Mouse (Mus musculus) ES-Bruce4 (cell line): ENCODE data around the gene Fam227b. TPM values are rescaled to one million over a fixed set of nuclear protein-coding genes. Genes with fewer than 3 reads are reported as not detected.

Experiments used
- H3K27ac ChIP-seq: 2 replicates; pipeline ENCODE4 v1.5.1; 2012; ENCODE audit warnings: low read length, inconsistent platforms; ENCODE audit not compliant: insufficient read depth
- H3K27me3 ChIP-seq: 2 replicates; pipeline ENCODE4 v1.6.1; 2012; ENCODE audit warnings: mild to moderate bottlenecking, low read length, inconsistent platforms; ENCODE audit not compliant: control insufficient read depth, poor library complexity, insufficient read depth, severe bottlenecking
- H3K36me3 ChIP-seq: 2 replicates; pipeline ENCODE4 v1.6.1; 2012; ENCODE audit warnings: inconsistent platforms, mild to moderate bottlenecking, low read length, moderate library complexity; ENCODE audit not compliant: control insufficient read depth, poor library complexity, insufficient read depth, severe bottlenecking
- H3K4me1 ChIP-seq: one replicate; pipeline ENCODE4 v1.8.1; 2011; ENCODE audit warnings: low read length; ENCODE audit not compliant: control insufficient read depth, insufficient read depth
- H3K4me3 ChIP-seq: 2 replicates; pipeline ENCODE4 v1.5.1; 2011; ENCODE audit warnings: low read depth, mild to moderate bottlenecking, low read length
- H3K9ac ChIP-seq: 2 replicates; pipeline ENCODE4 v1.6.1; 2012; ENCODE audit warnings: low read depth, mild to moderate bottlenecking, inconsistent platforms; ENCODE audit not compliant: poor library complexity, severe bottlenecking
- H3K9me3 ChIP-seq: replicated peaks from 2 replicates; pipeline ENCODE4 v1.6.1; 2012; ENCODE audit warnings: mild to moderate bottlenecking, low read length, inconsistent platforms; ENCODE audit not compliant: control insufficient read depth, poor library complexity, insufficient read depth, severe bottlenecking
- CTCF ChIP-seq: IDR thresholded peaks from one replicate; pipeline ENCODE4 v1.8.1; 2011; ENCODE audit warnings: low read depth, low read length
- EP300 ChIP-seq: IDR thresholded peaks from 2 replicates; pipeline ENCODE4 v1.6.1; 2011; ENCODE audit warnings: low read depth, low read length; ENCODE audit not compliant: insufficient read depth
- POLR2A ChIP-seq: IDR thresholded peaks from one replicate; pipeline ENCODE4 v1.8.1; 2011; ENCODE audit warnings: low read length; ENCODE audit not compliant: insufficient read depth
- polyA plus RNA-seq: library from polyadenylated mRNA; stranded (reverse); fragments of >200 nt; gene quantifications from 2 replicates; pipeline ENCODE4 v1.2.4, GENCODE M21; 2011; ENCODE audit warnings: low read depth; ENCODE audit not compliant: missing spikeins, insufficient read depth, insufficient read length

Fam227b gene
- polyA plus RNA-seq, 1 experiment, result not detected

DNA sequence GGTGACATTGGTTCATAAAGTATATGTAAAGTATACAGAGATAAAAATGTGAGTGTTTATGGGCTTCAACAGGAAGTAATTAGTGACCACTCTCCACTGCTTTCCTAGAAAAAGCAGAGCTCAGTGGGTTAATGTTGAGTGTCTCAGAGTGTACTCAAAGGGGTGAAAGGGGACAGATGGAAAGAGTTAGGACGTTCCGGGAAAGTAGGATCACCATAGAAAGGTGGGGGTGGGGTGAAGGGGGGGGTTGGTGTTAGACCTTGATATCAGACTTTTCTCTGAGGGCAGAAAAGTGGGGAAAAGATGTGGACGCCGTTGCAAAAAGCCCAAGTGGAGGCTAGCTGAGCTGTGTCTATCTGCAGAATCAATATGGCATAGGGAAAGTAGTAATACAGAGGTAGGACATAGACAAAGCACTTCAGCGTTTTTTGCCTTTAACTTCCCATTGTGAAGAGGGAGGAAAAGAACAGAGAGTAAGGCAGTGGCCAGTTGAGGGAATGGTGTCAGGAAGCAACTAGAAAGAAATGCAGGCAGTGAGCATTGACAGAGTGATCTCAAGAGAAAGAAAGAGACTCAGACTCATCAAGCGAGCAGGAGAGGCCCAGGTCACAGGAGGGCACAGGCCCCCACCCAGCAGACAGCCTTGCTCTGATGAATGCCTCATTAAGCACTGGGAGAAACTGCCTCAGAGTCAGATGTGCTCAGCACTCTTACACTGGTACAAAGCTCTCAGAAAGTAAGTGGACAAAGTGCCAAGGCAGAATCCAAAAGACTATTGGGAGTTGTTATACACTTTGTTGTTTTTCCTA, 98.9 kb downstream of the Fam227b start:
- Histone ChIP-seq H3K27ac (no peak overlapping the region), H3K4me3 (no peak overlapping the region), H3K36me3 (no peaks in the 10 kb centered on the region), H3K27me3 (no peaks in the 10 kb centered on the region), H3K9ac (no peak overlapping the region), H3K9me3 (no peaks in the 10 kb centered on the region), H3K4me1 (no peaks in the 10 kb centered on the region)
- TF ChIP-seq CTCF (no peak), POLR2A (no peak), EP300 (no peak)

DNA sequence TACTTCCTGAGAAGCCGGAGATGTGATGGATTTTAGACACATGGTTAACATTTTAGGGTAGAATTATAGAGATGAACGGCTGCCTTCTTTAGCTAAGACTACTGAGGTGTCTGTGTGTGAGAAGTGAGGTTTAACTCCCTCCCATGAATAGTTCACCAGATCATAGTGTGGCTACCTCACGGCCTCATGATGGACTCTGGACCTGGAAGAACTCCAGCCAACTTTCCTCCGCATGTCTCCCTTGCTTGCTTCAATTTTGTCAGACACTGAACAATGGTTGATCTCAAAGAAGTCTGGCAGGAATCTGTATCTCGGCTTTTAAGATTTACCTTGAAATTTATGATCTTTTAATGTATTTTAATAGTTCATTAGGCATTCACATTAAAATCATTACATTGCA, 106.2 kb downstream of the Fam227b start:
- H3K27me3 ChIP-seq, result no peaks in the 10 kb centered on the region
- no peak for TF ChIP-seq EP300
- no peaks in the 10 kb centered on the region for H3K36me3 ChIP-seq
- H3K9ac ChIP-seq, result no peak overlapping the region
- H3K4me1 ChIP-seq, result peaks cover 1% of the 10 kb centered on the region
- no peaks in the 10 kb centered on the region for H3K9me3 ChIP-seq
- no peak overlapping the region for H3K4me3 ChIP-seq
- H3K27ac ChIP-seq, result no peak overlapping the region

DNA sequence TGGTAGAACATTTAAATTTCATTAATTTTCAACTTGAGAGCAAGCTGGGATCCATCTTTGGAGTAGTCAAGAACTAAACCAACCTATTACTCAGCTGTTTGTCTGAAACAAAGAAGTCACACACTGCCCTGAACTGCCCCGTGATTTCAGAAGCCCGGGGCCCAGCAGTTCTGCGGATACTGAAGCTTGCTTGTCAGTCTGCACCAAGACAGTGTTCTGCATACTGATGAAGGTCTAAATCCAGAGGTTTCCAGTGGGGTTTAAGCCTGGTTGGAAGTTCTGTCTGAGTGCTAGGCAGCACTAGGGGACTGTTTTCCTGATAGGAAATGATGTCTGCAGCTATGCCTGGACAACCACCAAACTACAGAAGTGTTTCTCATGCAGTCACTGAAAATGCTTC, 109.1 kb downstream of the Fam227b start:
- TF ChIP-seq CTCF, result no peak
- no peak for TF ChIP-seq EP300
- TF ChIP-seq POLR2A, result no peak
- Histone ChIP-seq H3K27ac (no peak overlapping the region), H3K4me1 (peaks cover 1% of the 10 kb centered on the region), H3K36me3 (no peaks in the 10 kb centered on the region), H3K9ac (no peak overlapping the region), H3K27me3 (no peaks in the 10 kb centered on the region), H3K4me3 (no peak overlapping the region), H3K9me3 (no peaks in the 10 kb centered on the region)

DNA sequence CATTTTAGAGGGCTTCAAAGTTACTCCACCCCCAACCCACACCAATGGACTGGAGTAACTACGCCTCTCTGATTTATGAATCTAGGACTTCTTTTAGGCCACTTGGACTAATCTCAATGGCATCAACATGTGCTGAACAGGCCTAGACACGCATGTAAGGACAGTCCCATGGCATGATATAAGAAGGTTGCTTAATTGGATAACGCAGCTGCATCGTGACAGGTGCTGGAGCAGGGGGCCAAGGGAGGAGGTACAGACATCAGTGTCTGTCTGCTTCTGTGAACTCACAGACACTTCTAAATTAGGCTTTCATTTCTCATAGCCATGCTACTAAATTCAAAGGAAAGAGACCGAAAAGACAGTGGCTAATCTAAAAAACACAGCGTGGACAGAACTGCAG, 110.6 kb downstream of the Fam227b start:
- no peaks in the 10 kb centered on the region for H3K27me3 ChIP-seq
- TF ChIP-seq POLR2A (no peak), CTCF (no peak), EP300 (no peak)
- H3K9me3 ChIP-seq, result no peaks in the 10 kb centered on the region
- H3K27ac ChIP-seq, result no peak overlapping the region
- no peak overlapping the region for H3K9ac ChIP-seq
- no peak overlapping the region for H3K4me3 ChIP-seq
- H3K4me1 ChIP-seq, result peaks cover 1% of the 10 kb centered on the region
- no peaks in the 10 kb centered on the region for H3K36me3 ChIP-seq

DNA sequence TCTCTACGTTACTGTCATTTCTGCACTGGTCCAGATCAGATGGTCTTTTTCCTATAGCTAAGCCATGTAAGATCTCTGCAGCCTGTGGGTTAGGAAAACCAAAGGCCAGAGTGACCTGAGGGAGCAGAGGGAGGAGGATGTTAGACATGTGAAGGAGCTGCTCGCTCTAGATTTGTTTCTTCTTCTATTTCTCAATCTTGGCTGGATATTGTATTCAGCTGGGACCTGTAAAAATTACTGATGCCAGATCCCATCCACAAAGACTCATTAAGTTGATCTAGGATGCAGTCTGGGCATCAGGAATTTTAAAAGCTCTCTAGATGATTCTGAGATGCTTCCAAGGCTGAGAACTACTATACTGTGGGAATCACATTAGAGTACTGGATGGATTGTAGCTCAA, 111.2 kb downstream of the Fam227b start:
- Histone ChIP-seq H3K9me3 (no peaks in the 10 kb centered on the region), H3K4me3 (no peak overlapping the region), H3K36me3 (no peaks in the 10 kb centered on the region), H3K4me1 (peaks cover 1% of the 10 kb centered on the region), H3K27ac (no peak overlapping the region), H3K9ac (no peak overlapping the region), H3K27me3 (no peaks in the 10 kb centered on the region)
- no peak for TF ChIP-seq CTCF
- TF ChIP-seq EP300, result no peak
- TF ChIP-seq POLR2A, result no peak

DNA sequence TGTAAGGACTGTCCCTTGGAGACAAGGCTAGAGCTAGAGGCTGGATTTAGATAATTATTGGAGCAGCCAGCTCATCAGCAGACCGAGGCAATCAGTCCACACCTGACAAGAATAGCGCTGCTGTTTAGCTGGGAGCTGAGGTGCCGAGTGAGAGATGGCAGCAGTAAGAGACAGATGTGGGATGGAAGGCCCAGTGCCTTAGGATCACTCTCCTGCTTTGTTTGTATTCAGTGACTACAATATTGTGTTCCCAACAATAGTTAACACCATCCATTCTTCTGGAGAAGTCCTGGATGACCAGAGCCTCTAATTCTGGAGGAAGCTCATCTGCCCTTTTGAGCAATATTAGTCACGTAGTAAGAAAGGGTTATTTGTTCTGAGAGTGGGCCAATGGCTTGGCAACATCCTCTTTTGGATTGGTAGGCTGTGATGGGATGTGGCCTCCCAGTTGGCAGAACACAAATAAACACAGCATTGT, 112.4 kb downstream of the Fam227b start:
- H3K9ac ChIP-seq, result no peak overlapping the region
- no peaks in the 10 kb centered on the region for H3K9me3 ChIP-seq
- no peak overlapping the region for H3K4me3 ChIP-seq
- no peaks in the 10 kb centered on the region for H3K36me3 ChIP-seq
- no peak overlapping the region for H3K27ac ChIP-seq
- peaks cover 1% of the 10 kb centered on the region for H3K4me1 ChIP-seq
- H3K27me3 ChIP-seq, result no peaks in the 10 kb centered on the region
- TF ChIP-seq POLR2A (no peak), CTCF (no peak), EP300 (no peak)
